Mouse (Mus musculus): ENCODE data around the gene Lcmt1.

DNA sequence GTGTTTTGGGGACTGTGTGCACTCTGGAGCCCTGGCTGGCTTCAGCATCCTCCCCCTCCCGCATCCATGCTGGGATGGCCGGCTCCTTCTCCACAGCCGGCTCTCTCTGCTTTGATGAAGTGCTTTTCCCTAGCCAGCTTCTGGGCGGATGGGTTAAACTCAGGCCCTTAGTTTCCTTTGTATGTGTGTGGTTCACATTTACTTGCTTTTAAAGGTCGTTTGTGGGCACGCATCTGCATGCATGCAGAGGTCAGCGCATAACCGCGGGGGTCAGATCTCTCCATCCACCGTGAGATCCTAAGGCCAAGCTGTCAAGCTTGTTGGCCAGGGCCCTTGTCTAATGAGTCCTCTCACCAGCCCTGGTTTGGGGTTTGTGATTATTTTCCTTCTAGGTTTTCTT lies 80.1 kb downstream of the Lcmt1 start:
- TF ChIP-seq POLR2A (IDR thresholded peaks at IDR 0.05; ENCODE audit: low read depth, low read length) (no peak), CTCF (conservative IDR thresholded peaks at IDR 0.05 in 1 of 2, IDR thresholded peaks at IDR 0.05 in 1 of 2; ENCODE audit: low read depth in 2 of 2, low read length in 2 of 2) (no peak), RAD21 (IDR thresholded peaks at IDR 0.05; ENCODE audit: low read depth, low read length) (no peak), E2F4 (IDR thresholded peaks at IDR 0.05; ENCODE audit: insufficient replicate concordance, low read depth, low read length) (no peak), MAFK (IDR thresholded peaks at IDR 0.05; ENCODE audit: insufficient replicate concordance, low read length) (no peak), IRF4 (IDR thresholded peaks at IDR 0.05; ENCODE audit: low read depth, low read length) (no peak), EP300 (IDR thresholded peaks at IDR 0.05; ENCODE audit: low read length) (no peak), MAX (IDR thresholded peaks at IDR 0.05; ENCODE audit: low read length) (no peak)
